Mouse (Mus musculus): Measurements from ENCODE around the gene Dach1.

DNA sequence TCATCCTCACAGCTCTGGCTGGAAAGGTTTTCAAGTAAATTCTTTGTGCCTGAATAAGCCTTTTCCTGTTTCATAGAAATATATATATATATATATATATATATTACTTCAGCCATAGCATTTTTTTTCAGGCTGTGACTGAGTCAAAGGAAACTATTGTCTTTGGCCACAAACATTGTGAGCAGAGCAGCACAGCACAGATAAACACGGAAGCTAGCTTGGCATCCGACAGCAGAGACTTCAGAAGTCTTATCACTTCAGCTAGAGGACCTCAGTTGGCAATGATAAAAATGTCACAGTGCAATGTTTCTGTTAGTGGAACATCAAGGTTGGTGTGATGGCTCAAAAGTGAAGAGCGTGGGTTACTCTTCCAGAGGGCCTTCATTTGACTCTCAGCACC, 186.3 kb downstream of the Dach1 start:
- no peak for TF ChIP-seq CTCF (IDR thresholded peaks at IDR 0.05; ENCODE audit: extremely low read depth, insufficient read depth, low read length)
- no peak for TF ChIP-seq POLR2A (IDR thresholded peaks at IDR 0.05; ENCODE audit: extremely low read depth, insufficient read depth, low read length)
